Mouse (Mus musculus): ENCODE measurements at regions not wholly inside any gene's neighbourhood (a gene's known extent, or its start where the extent isn't known, plus 50 kb on each side); places are given as distances from the start of the nearest gene placed in this dataset.

- Histone ChIP-seq H3K9ac (no peak overlapping the region), H3K36me3 (ENCODE audit: insufficient read depth) (no peaks in the 10 kb centered on the region), H3K4me2 (no peak overlapping the region), H3K4me3 (ENCODE audit: low read depth, low read length) (no peak overlapping the region), H3K4me1 (ENCODE audit: insufficient read depth) (no peaks in the 10 kb centered on the region), H3K27ac (ENCODE audit: low read depth) (no peak overlapping the region), H3K27me3 (ENCODE audit: insufficient read depth, low read length) (no peaks in the 10 kb centered on the region), H3K9me3 (ENCODE audit: low read depth, low read length) (no peaks in the 10 kb centered on the region)
- WGBS = 33% methylated on average over 6 of the region's 6 CpGs
- DNase-seq (peak; percentile 14), ATAC-seq (ENCODE audit: insufficient read depth) (no peak)
- TF ChIP-seq CTCF (IDR thresholded peaks at IDR 0.05; ENCODE audit: low read depth) = no peak
These were observed 77.1 kb downstream of the Aptx start for GRCm38 (mm10) chr4:40625911-40626310.
